Mouse (Mus musculus): Measurements from ENCODE around the gene Cmss1. TPM values are rescaled to one million over a fixed set of nuclear protein-coding genes. Genes with fewer than 3 reads are reported as not detected.

Gene Cmss1
- polyA plus RNA-seq, 1 experiment, result 14.1 TPM

DNA sequence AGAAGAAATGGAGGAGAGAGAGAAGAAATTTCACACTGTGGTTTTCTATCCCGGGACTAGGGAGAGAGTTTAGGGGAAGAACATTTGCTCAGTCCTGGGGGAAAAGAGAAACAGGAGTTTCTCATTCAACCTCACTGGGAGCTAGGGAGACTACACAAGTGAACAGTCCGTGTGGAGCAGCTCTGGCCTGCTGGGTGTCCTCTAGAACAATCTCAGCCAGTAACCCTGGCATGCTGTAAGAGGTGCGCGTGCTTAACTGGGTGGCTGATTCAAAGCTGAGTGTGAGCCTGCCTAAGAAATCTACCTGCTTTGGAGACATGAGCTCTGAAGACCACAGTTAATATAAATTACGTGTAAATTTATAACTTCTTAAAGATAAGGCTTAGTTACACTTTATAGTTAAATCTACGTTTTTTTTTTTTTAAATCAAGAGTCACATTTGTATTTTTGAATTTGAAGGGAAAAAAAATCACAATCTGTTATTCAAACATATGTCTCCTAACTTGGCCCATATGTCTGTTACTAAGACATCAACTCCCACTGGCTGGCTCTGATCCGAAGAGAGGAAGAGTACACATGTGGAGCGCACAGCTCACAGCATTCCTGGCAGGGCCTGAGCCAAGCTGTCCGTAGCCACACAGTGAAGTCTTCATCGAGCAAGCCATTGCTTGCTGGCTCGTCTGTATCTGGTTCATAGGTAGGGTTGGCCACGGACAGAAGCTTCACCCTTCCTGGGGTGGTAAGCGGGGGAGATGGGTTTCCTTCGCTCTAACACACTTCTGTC is 338.4 kb downstream of the Cmss1 start:
- no peak for TF ChIP-seq CTCF (IDR thresholded peaks at IDR 0.05; ENCODE audit: low read depth, low read length)
- no peak for TF ChIP-seq EP300 (IDR thresholded peaks at IDR 0.05; ENCODE audit: insufficient read depth, low read depth, low read length)
- H3K4me1 ChIP-seq (ENCODE audit: control insufficient read depth, insufficient read depth, low read length), result no peaks in the 10 kb centered on the region
- no peak overlapping the region for H3K9ac ChIP-seq (ENCODE audit: low read depth, poor library complexity, severe bottlenecking)
- no peaks in the 10 kb centered on the region; the same call in 1 of the 2 replicates for H3K27me3 ChIP-seq (ENCODE audit: control insufficient read depth, insufficient read depth, low read length, poor library complexity, severe bottlenecking)
- H3K9me3 ChIP-seq (replicated peaks; ENCODE audit: control insufficient read depth, insufficient read depth, low read length, poor library complexity, severe bottlenecking), result no peaks in the 10 kb centered on the region
- no peaks in the 10 kb centered on the region for H3K36me3 ChIP-seq (ENCODE audit: control insufficient read depth, insufficient read depth, low read length, poor library complexity, severe bottlenecking)
- H3K4me3 ChIP-seq (ENCODE audit: low read depth, low read length), result no peak overlapping the region
- H3K27ac ChIP-seq (ENCODE audit: insufficient read depth, low read length), result no peak overlapping the region

DNA sequence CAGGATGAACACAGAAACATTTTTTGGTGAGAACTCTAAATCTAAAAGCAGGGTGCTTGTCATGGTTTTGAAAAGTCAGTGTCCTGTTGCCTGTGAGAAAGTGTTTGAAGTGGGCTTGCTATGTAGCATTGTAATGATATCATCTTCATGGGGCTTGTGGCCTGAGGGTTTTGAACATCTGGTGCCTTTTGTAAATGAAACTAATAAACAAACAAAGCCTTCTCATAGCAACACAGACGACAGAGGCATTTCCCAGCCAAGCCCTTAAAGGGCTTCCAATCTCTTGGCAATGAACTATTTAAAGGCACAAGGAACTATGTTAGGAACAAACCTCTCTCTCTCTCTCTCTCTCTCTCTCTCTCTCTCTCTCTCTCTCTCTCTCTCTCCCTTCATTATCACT is 339.6 kb downstream of the Cmss1 start:
- no peak for TF ChIP-seq POLR2A (IDR thresholded peaks at IDR 0.05; ENCODE audit: insufficient read depth, low read length)
- no peak for TF ChIP-seq CTCF (IDR thresholded peaks at IDR 0.05; ENCODE audit: low read depth, low read length)
- no peak for TF ChIP-seq EP300 (IDR thresholded peaks at IDR 0.05; ENCODE audit: insufficient read depth, low read depth, low read length)
- H3K4me1 ChIP-seq (ENCODE audit: control insufficient read depth, insufficient read depth, low read length), result no peaks in the 10 kb centered on the region

DNA sequence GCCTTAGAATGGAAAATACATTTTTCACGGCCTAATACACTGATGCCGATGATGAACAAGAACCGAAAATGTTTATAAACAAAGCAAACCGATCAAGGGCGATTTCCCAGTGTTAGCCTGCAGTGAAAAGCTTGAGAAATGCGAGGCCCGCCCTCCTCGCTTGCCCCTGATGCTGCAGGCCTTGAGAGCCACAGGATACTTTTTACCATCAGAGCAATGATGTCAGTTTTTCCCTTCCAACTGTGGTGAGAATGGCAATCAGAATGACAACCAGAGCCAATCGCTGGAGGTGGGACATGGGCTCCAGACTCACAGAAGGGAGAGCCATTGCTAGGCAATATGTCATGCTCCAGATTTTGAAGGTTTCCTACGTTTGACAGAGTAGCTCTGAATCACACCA is 346.5 kb downstream of the Cmss1 start:
- Histone ChIP-seq H3K36me3 (ENCODE audit: control insufficient read depth, insufficient read depth, low read length, poor library complexity, severe bottlenecking) (no peaks in the 10 kb centered on the region), H3K4me3 (ENCODE audit: low read depth, low read length) (no peak overlapping the region), H3K27me3 (ENCODE audit: control insufficient read depth, insufficient read depth, low read length, poor library complexity, severe bottlenecking) (no peaks in the 10 kb centered on the region), H3K27ac (ENCODE audit: insufficient read depth, low read length) (no peak overlapping the region), H3K9me3 (replicated peaks; ENCODE audit: control insufficient read depth, insufficient read depth, low read length, poor library complexity, severe bottlenecking) (no peaks in the 10 kb centered on the region), H3K4me1 (ENCODE audit: control insufficient read depth, insufficient read depth, low read length) (no peaks in the 10 kb centered on the region), H3K9ac (ENCODE audit: low read depth, poor library complexity, severe bottlenecking) (no peak overlapping the region)
- no peak for TF ChIP-seq POLR2A (IDR thresholded peaks at IDR 0.05; ENCODE audit: insufficient read depth, low read length)
- TF ChIP-seq EP300 (IDR thresholded peaks at IDR 0.05; ENCODE audit: insufficient read depth, low read depth, low read length), result no peak
- TF ChIP-seq CTCF (IDR thresholded peaks at IDR 0.05; ENCODE audit: low read depth, low read length), result no peak

More for the DNA sequence above, 339.6 kb downstream of the Cmss1 start:
- H3K36me3 ChIP-seq (ENCODE audit: control insufficient read depth, insufficient read depth, low read length, poor library complexity, severe bottlenecking), result no peaks in the 10 kb centered on the region
- no peaks in the 10 kb centered on the region; the same call in 1 of the 2 replicates for H3K27me3 ChIP-seq (ENCODE audit: control insufficient read depth, insufficient read depth, low read length, poor library complexity, severe bottlenecking)
- H3K9me3 ChIP-seq (replicated peaks; ENCODE audit: control insufficient read depth, insufficient read depth, low read length, poor library complexity, severe bottlenecking), result no peaks in the 10 kb centered on the region
- no peak overlapping the region for H3K4me3 ChIP-seq (ENCODE audit: low read depth, low read length)
- H3K9ac ChIP-seq (ENCODE audit: low read depth, poor library complexity, severe bottlenecking), result no peak overlapping the region
- H3K27ac ChIP-seq (ENCODE audit: insufficient read depth, low read length), result no peak overlapping the region

DNA sequence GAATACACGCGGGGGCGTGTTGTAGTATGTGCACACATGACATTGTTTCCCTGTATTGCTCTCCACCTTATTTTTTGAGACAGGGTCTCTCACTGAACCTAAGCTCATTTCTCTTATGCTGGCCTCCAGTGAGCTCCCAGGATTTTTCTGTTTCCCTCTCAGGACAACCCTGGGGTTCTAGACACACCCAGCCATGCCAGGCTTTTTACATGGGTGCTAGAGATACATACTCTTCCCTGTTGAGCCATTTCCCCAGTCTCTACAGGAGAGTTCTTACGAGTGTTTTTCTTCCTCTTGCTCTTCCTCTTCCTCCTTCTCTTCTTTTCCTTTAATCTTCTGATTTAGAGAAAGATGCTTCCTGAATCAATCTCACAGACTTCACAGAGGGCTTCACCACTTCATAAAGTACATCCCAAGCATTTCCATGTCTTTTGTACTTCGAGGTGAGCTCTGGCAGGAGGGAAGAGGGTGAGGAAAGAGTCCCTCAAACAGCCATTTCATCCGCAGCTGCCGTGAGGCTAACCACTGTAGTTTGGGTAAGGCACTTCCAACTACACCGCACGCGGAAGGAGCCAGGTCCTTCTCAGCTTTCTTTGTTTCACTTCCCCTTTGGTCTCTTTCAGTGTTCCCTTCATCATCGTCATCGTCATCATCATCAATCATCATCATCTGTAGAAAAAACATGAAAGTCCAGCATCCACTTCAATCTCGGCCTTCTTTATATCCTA is 347.1 kb downstream of the Cmss1 start:
- Histone ChIP-seq H3K27me3 (ENCODE audit: control insufficient read depth, insufficient read depth, low read length, poor library complexity, severe bottlenecking) (no peaks in the 10 kb centered on the region), H3K4me3 (ENCODE audit: low read depth, low read length) (no peak overlapping the region), H3K27ac (ENCODE audit: insufficient read depth, low read length) (no peak overlapping the region), H3K9me3 (replicated peaks; ENCODE audit: control insufficient read depth, insufficient read depth, low read length, poor library complexity, severe bottlenecking) (no peaks in the 10 kb centered on the region), H3K9ac (ENCODE audit: low read depth, poor library complexity, severe bottlenecking) (no peak overlapping the region), H3K4me1 (ENCODE audit: control insufficient read depth, insufficient read depth, low read length) (no peaks in the 10 kb centered on the region), H3K36me3 (ENCODE audit: control insufficient read depth, insufficient read depth, low read length, poor library complexity, severe bottlenecking) (no peaks in the 10 kb centered on the region)
- TF ChIP-seq POLR2A (IDR thresholded peaks at IDR 0.05; ENCODE audit: insufficient read depth, low read length), result no peak
- TF ChIP-seq CTCF (IDR thresholded peaks at IDR 0.05; ENCODE audit: low read depth, low read length), result no peak
- TF ChIP-seq EP300 (IDR thresholded peaks at IDR 0.05; ENCODE audit: insufficient read depth, low read depth, low read length), result no peak

Other genes with a start within 250 kb of the Cmss1 start
- 1.2 and 1.6 TPM in 2 replicates for gene Col8a1, start 147.9 kb upstream of the Cmss1 start, polyA plus RNA-seq (2011; ENCODE audit: insufficient read depth, insufficient read length, low read depth, missing spikeins)

Data from ES-Bruce4 (cell line).